Mouse (Mus musculus) lung, postnatal 36 days (tissue): ENCODE results near the gene Dlx2.
A peak's percentile ranks its signal among the peaks of the same experiment; 100 is the strongest.

ENCODE experiments used
- DNase-seq: peaks from one replicate; pipeline ENCODE4 v3.0.0; 2022; ENCODE audit warnings: mixed read lengths

Gene Dlx2

GRCm38 (mm10) chr2:71499276-71500230 lies 47.0 kb downstream of the Dlx2 start:
- DNase-seq = peak; percentile 62

GRCm38 (mm10) chr2:71497175-71497574 lies 49.4 kb downstream of the Dlx2 start:
- DNase-seq = no peak

GRCm38 (mm10) chr2:71494971-71495370 lies 51.6 kb downstream of the Dlx2 start:
- DNase-seq = no peak

DNA sequence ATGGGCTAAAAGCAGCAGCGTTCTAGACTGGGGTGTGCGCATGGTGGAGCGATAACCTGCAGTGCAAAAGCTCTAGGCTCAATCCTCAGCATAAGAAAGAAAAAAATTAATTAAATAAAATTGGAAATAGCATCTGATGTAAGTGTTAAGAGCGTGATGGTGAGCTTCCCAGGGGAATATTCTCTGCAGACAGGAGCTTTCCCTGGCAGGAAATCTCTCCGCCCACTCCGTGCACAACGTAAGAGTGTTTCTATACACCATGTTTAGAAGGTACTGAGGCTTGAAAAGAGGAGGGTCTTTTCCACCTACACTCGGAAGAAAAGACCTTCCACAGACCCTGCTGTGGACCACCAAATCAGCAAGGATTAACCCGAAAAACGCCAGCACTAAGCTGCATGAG lies 52.1 kb downstream of the Dlx2 start:
- no peak for DNase-seq
